Mouse (Mus musculus) small intestine, adult 2 months (tissue): ENCODE data around the gene Slc22a22.

Experiments
- CTCF ChIP-seq: fragments of 200-500 bp; IDR thresholded peaks from 2 replicates; pipeline ENCODE4 v1.5.1; 2012; ENCODE audit warnings: low read depth, mild to moderate bottlenecking, control low read depth, inconsistent platforms, low read length, moderate library complexity, mixed read lengths; ENCODE audit not compliant: insufficient replicate concordance, insufficient read length; ENCODE audit errors: extremely low read depth
- POLR2A ChIP-seq: fragments of 200-500 bp; IDR thresholded peaks from 2 replicates; pipeline ENCODE4 v1.6.1; 2012; ENCODE audit warnings: low read depth, mild to moderate bottlenecking, control low read depth, inconsistent platforms, low read length, moderate library complexity

DNA sequence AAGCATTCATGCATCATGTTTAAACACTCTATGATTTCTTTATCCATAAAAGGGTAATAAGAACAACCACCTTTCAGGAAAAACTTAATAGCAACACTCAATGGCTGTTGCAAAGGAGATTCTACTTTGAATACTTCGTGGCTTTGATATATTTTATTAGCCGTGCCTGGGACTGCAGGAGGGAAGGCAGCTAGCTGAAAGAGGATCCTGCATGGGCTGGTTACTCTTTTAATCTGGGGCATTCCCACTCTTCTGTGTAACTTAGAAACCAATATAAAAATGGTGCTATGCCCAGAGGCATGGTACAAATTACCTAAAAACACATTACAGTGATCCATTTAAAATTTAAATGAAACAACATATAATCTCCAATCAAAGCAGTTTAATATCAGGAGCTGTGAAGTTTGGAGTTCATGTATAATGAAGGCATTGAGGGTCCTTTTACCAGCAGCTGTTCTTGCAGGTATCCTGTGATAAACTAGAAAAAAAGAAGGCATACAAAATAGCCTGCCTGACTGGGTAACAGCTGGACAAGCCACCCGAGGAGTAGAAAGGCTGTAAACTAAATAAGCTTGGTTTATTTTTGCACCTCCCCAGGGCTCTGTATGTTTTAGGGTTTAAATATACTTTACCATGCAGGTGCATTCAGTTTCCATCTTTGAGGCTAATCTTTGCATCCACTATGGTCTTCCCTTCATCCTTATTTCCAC, 78.8 kb downstream of the Slc22a22 start:
- no peak for TF ChIP-seq CTCF
- TF ChIP-seq POLR2A = no peak
